Mouse (Mus musculus) heart, adult 2 months (tissue): Measurements from ENCODE around the gene Rtl1. TPM values are rescaled to one million over a fixed set of nuclear protein-coding genes. Genes with fewer than 3 reads are reported as not detected.

ENCODE experiments used
- DNase-seq, 2 experiments: peaks; one replicate each; pipeline ENCODE4 v3.0.0; 2021
- H3K27ac ChIP-seq: fragments of 200-600 bp; 2 replicates; pipeline ENCODE4 v1.8.1; 2022
- H3K27me3 ChIP-seq: fragments of 200-500 bp; 2 replicates; pipeline ENCODE4 v1.6.1; 2012; ENCODE audit warnings: mild to moderate bottlenecking, low read length, inconsistent platforms, mixed read lengths; ENCODE audit not compliant: control insufficient read depth, insufficient read depth
- H3K36me3 ChIP-seq: fragments of 200-500 bp; 2 replicates; pipeline ENCODE4 v1.6.1; 2012; ENCODE audit warnings: low read length, inconsistent platforms; ENCODE audit not compliant: control insufficient read depth, insufficient read depth
- H3K4me1 ChIP-seq: fragments of 200-500 bp; 2 replicates; pipeline ENCODE4 v1.6.1; 2011; ENCODE audit warnings: low read length; ENCODE audit not compliant: control insufficient read depth, insufficient read depth
- H3K4me3 ChIP-seq: fragments of 200-600 bp; 2 replicates; pipeline ENCODE4 v1.8.1; 2022
- H3K79me2 ChIP-seq: fragments of 200-500 bp; replicated peaks from 2 replicates; pipeline ENCODE4 v1.6.1; 2012; ENCODE audit warnings: mild to moderate bottlenecking, inconsistent platforms, low read length, moderate library complexity, mixed read lengths; ENCODE audit not compliant: control insufficient read depth, insufficient read depth
- H3K9ac ChIP-seq: fragments of 200-500 bp; 2 replicates; pipeline ENCODE4 v1.6.1; 2012; ENCODE audit warnings: low read depth, mild to moderate bottlenecking, control low read depth, inconsistent platforms, low read length, mixed read lengths
- CTCF ChIP-seq: fragments of 200-600 bp; IDR thresholded peaks from 2 replicates; pipeline ENCODE4 v1.8.1; 2022; ENCODE audit warnings: antibody characterized with exemption, mild to moderate bottlenecking, moderate library complexity
- EP300 ChIP-seq: fragments of 200-500 bp; IDR thresholded peaks from 2 replicates; pipeline ENCODE4 v1.6.1; 2011; ENCODE audit warnings: low read depth, low read length, control low read depth; ENCODE audit not compliant: insufficient read depth
- POLR2A ChIP-seq: fragments of 200-500 bp; IDR thresholded peaks from 2 replicates; pipeline ENCODE4 v1.6.1; 2011; ENCODE audit warnings: mild to moderate bottlenecking, low read depth, low read length, control low read depth; ENCODE audit not compliant: insufficient read depth
- WGBS: fragments of 180-500 bp; shearing (Covaris S2); methylation state at CpG from one replicate; pipeline ENCODE4 v1.1.7; 2018; 5-methylcytosine and 5-hydroxymethylcytosine counted together
- intact Hi-C: fragments of 180-260 bp; cut with DNase I; formaldehyde crosslinking; loops from one replicate; pipeline ENCODE4 v1.15.1; 2025
- polyA plus RNA-seq: library from polyadenylated mRNA; depleted of rRNA; stranded (reverse); fragments of >200 nt; gene quantifications from 2 replicates; pipeline ENCODE4 v1.2.3, GENCODE M21; 2012
- total RNA-seq, 2 experiments: library from RNA; stranded (reverse); gene quantifications; 2 replicates each; pipeline ENCODE4 v1.2.3; 2021

Rtl1 gene
- total and polyA plus RNA-seq, 3 experiments, result 0.02 TPM; not detected in 2

GRCm38 (mm10) chr12:109608576-109609440, 8.7 kb upstream of the Rtl1 start:
- intact Hi-C loops, result loop anchor here (10.0 kb wide), 1 partner anchor 704 kb away; no protein-coding TSS in a partner anchor
- no peak for DNase-seq

GRCm38 (mm10) chr12:109607953-109608352, 7.8 kb upstream of the Rtl1 start:
- TF ChIP-seq EP300, result no peak
- no peak for TF ChIP-seq CTCF
- no peak for TF ChIP-seq POLR2A
- WGBS, result 59% methylated on average over 9 of the region's 9 CpGs
- intact Hi-C loops, result loop anchor here (2.0 to 10.0 kb wide), 2 partner anchors 171 to 703 kb away; no protein-coding TSS in a partner anchor

More at GRCm38 (mm10) chr12:109608576-109609440, 8.7 kb upstream of the Rtl1 start:
- no peaks in the 10 kb centered on the region for H3K27me3 ChIP-seq
- 36% methylated on average over 13 of the region's 13 CpGs for WGBS
- H3K4me1 ChIP-seq, result no peaks in the 10 kb centered on the region
- no peak overlapping the region for H3K27ac ChIP-seq
- peak; percentile 38 for TF ChIP-seq CTCF
- no peak for TF ChIP-seq EP300
- H3K36me3 ChIP-seq, result no peaks in the 10 kb centered on the region
- no peaks in the 10 kb centered on the region for H3K79me2 ChIP-seq
- no peak overlapping the region for H3K4me3 ChIP-seq
- no peak overlapping the region for H3K9ac ChIP-seq

GRCm38 (mm10) chr12:109607191-109607590, 7.1 kb upstream of the Rtl1 start:
- H3K4me3 ChIP-seq, result no peak overlapping the region
- WGBS, result 83% methylated on average over 9 of the region's 9 CpGs
- no peaks in the 10 kb centered on the region for H3K27me3 ChIP-seq
- no peak overlapping the region for H3K9ac ChIP-seq
- DNase-seq, result no peak
- no peaks in the 10 kb centered on the region for H3K4me1 ChIP-seq
- no peak overlapping the region for H3K27ac ChIP-seq
- intact Hi-C loops, result loop anchor here (2.0 to 10.0 kb wide), 2 partner anchors 170 to 702 kb away; no protein-coding TSS in a partner anchor
- no peaks in the 10 kb centered on the region for H3K36me3 ChIP-seq
- H3K79me2 ChIP-seq, result no peaks in the 10 kb centered on the region
- TF ChIP-seq CTCF (no peak), EP300 (no peak), POLR2A (no peak)

More at GRCm38 (mm10) chr12:109607953-109608352, 7.8 kb upstream of the Rtl1 start:
- no peaks in the 10 kb centered on the region for H3K36me3 ChIP-seq
- no peak overlapping the region for H3K9ac ChIP-seq
- H3K27ac ChIP-seq, result no peak overlapping the region
- no peak overlapping the region for H3K4me3 ChIP-seq
- no peak for DNase-seq
- H3K4me1 ChIP-seq, result no peaks in the 10 kb centered on the region
- H3K27me3 ChIP-seq, result no peaks in the 10 kb centered on the region
- H3K79me2 ChIP-seq, result no peaks in the 10 kb centered on the region

- WGBS, result 73% methylated on average over 16 of the region's 16 CpGs
- intact Hi-C loops, result loop anchor here (10.0 kb wide), 1 partner anchor 700 kb away; no protein-coding TSS in a partner anchor
- no peak for TF ChIP-seq POLR2A
- no peak for TF ChIP-seq CTCF
- no peak for TF ChIP-seq EP300
Observed at GRCm38 (mm10) chr12:109604982-109605721, 5.0 kb upstream of the Rtl1 start.

GRCm38 (mm10) chr12:109598551-109599250, 1.4 kb downstream of the Rtl1 start:
- H3K4me1 ChIP-seq, result no peaks in the 10 kb centered on the region
- intact Hi-C loops, result no loop called here
- H3K4me3 ChIP-seq, result no peak overlapping the region

More at GRCm38 (mm10) chr12:109604982-109605721, 5.0 kb upstream of the Rtl1 start:
- H3K36me3 ChIP-seq, result no peaks in the 10 kb centered on the region
- DNase-seq, result peak in 1 of 2 experiments; percentile 4
- no peaks in the 10 kb centered on the region for H3K27me3 ChIP-seq
- no peaks in the 10 kb centered on the region for H3K79me2 ChIP-seq
- H3K4me3 ChIP-seq, result no peak overlapping the region
- no peak overlapping the region for H3K27ac ChIP-seq
- H3K9ac ChIP-seq, result no peak overlapping the region
- no peaks in the 10 kb centered on the region for H3K4me1 ChIP-seq

More at GRCm38 (mm10) chr12:109598551-109599250, 1.4 kb downstream of the Rtl1 start:
- H3K79me2 ChIP-seq, result no peaks in the 10 kb centered on the region
- TF ChIP-seq EP300, result no peak
- TF ChIP-seq CTCF, result no peak
- no peak for TF ChIP-seq POLR2A
- 62% methylated on average over 12 of the region's 12 CpGs for WGBS
- H3K27me3 ChIP-seq, result no peaks in the 10 kb centered on the region
- no peak for DNase-seq
- no peak overlapping the region for H3K9ac ChIP-seq
- no peak overlapping the region for H3K27ac ChIP-seq
- no peaks in the 10 kb centered on the region for H3K36me3 ChIP-seq
